Mouse (Mus musculus) intestine, embryonic 14.5 days (tissue): ENCODE data around the gene Plcg1. TPM values are rescaled to one million over a fixed set of nuclear protein-coding genes. Genes with fewer than 3 reads are reported as not detected.

Experiments
- ATAC-seq: fragments of 200-750 bp; cut with Nextera tagmentation; replicated peaks from 2 replicates; pipeline ENCODE4 v1.8.0; 2017; ENCODE audit warnings: low read depth, moderate number of reproducible peaks, moderate TSS enrichment, moderate library complexity; ENCODE audit not compliant: low FRiP score, low TSS enrichment
- DNase-seq: peaks from one replicate; pipeline ENCODE4 v3.0.0-alpha.2; 2018; ENCODE audit warnings: low spot score
- H3K27ac ChIP-seq: fragments of 300-500 bp; sonication (generic); 2 replicates; pipeline ENCODE4 v1.5.1; 2014; ENCODE audit warnings: low read depth, mild to moderate bottlenecking, control low read depth
- H3K27me3 ChIP-seq: fragments of 300-500 bp; sonication (generic); replicated peaks from 2 replicates; pipeline ENCODE4 v1.6.1; 2014; ENCODE audit warnings: low read length, control low read depth; ENCODE audit not compliant: control insufficient read depth, insufficient read depth
- H3K36me3 ChIP-seq: fragments of 300-500 bp; sonication (generic); 2 replicates; pipeline ENCODE4 v1.6.1; 2014; ENCODE audit warnings: low read length, control low read depth; ENCODE audit not compliant: control insufficient read depth, insufficient read depth
- H3K4me1 ChIP-seq: fragments of 300-500 bp; sonication (generic); replicated peaks from 2 replicates; pipeline ENCODE4 v1.6.1; 2014; ENCODE audit warnings: low read length, control low read depth, mixed read lengths; ENCODE audit not compliant: control insufficient read depth, insufficient read depth
- H3K4me2 ChIP-seq: fragments of 300-500 bp; sonication (generic); 2 replicates; pipeline ENCODE4 v1.6.1; 2014; ENCODE audit warnings: low read length
- H3K4me3 ChIP-seq: fragments of 300-500 bp; sonication (generic); 2 replicates; pipeline ENCODE4 v1.5.1; 2014; ENCODE audit warnings: low read depth, low read length, control low read depth, mixed read lengths
- H3K9ac ChIP-seq: fragments of 300-500 bp; sonication (generic); 2 replicates; pipeline ENCODE4 v1.6.1; 2014; ENCODE audit warnings: mild to moderate bottlenecking, low read length
- H3K9me3 ChIP-seq: fragments of 300-500 bp; sonication (generic); 2 replicates; pipeline ENCODE4 v1.6.1; 2016; ENCODE audit warnings: low read length, control low read depth; ENCODE audit not compliant: control insufficient read depth
- WGBS: fragments of 180-500 bp; shearing (Covaris S2); extraction: QIAGEN DNeasy Blood & Tissue Kit; methylation state at CpG from one replicate; pipeline ENCODE4 v1.1.7; 2014; 5-methylcytosine and 5-hydroxymethylcytosine counted together
- polyA plus RNA-seq: library from polyadenylated mRNA; unstranded; fragments of >200 nt; fragmentation: Nextera tagmentation; extraction: Ambion mirVana; gene quantifications from 2 replicates; pipeline ENCODE4 v1.2.1, GENCODE M21; 2014

The Plcg1 gene
- polyA plus RNA-seq, 1 experiment from 2014 or later, result 45.0 TPM

DNA sequence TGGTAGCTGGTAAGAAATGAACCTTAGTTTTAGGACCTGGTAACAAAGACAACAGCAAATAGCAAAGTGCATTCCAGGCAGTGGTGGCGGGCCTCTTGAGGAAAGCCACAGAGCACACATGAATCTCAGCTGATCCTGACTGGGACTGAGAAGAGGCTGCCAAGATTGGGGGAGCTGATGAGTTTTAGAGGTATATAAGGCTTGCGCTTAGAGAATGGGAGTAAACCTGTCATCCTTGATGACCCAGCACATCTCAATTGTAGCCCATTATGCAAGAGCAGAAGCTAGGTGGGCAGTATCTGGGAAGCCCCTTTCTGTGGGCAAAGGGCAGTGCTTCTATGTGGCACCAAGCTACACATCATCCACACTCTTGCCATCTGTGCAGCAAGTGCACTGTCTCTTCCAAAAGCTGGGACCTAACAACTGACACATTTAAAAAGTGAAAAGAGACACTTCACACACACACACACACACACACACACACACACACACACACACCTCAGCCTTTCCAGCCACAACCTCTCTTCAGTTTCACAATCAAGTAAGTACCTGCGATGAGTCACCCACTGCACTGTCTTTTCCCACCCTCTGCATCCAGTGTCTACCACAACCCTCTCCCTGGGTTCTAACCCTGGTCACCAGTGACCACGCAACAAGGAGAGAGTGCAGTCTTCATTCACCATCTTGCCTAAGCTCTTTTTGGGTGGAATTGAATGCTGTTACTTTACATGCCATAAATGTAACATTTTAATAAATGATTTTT is 7.3 kb upstream of the Plcg1 start:
- DNase-seq (peak; percentile 40), ATAC-seq (0 out of 2 replicates have a peak, but pooled peaks have one; percentile 18)
- H3K4me1 ChIP-seq, result no peaks in the 10 kb centered on the region
- H3K36me3 ChIP-seq, result peaks cover 54% of the 10 kb centered on the region
- H3K4me3 ChIP-seq, result no peak overlapping the region
- 89% methylated on average over 4 of the region's 4 CpGs for WGBS
- H3K9ac ChIP-seq, result no peak overlapping the region
- no peak overlapping the region for H3K27ac ChIP-seq
- H3K9me3 ChIP-seq, result no peaks in the 10 kb centered on the region
- no peak overlapping the region for H3K4me2 ChIP-seq
- H3K27me3 ChIP-seq, result no peaks in the 10 kb centered on the region

DNA sequence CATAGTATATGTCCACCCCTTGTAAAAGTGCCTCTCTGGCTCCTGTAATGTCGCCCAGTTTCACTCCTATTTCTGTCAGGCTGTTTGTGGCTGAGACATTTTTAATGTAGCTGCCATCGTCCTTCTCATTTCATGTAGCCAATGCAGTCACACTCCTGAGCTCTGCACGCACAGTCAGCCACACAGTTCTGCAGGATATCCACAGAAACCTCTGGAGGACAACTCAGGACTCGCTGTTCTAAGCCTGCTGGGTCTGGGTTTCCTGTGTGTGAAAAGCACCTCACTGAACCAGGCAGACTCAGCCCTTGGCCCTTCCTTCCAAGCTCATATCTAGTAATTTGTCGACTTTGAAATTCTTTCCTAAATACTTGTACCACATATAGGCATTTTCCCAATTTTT is 6.6 kb upstream of the Plcg1 start:
- Histone ChIP-seq H3K4me2 (no peak overlapping the region), H3K4me1 (no peaks in the 10 kb centered on the region), H3K9me3 (no peaks in the 10 kb centered on the region), H3K27me3 (no peaks in the 10 kb centered on the region), H3K27ac (no peak overlapping the region), H3K4me3 (no peak overlapping the region), H3K9ac (no peak overlapping the region), H3K36me3 (peaks cover 46% of the 10 kb centered on the region)
- no peak for DNase-seq
- no peak for ATAC-seq
- 87% methylated on average over 5 of the region's 5 CpGs for WGBS

DNA sequence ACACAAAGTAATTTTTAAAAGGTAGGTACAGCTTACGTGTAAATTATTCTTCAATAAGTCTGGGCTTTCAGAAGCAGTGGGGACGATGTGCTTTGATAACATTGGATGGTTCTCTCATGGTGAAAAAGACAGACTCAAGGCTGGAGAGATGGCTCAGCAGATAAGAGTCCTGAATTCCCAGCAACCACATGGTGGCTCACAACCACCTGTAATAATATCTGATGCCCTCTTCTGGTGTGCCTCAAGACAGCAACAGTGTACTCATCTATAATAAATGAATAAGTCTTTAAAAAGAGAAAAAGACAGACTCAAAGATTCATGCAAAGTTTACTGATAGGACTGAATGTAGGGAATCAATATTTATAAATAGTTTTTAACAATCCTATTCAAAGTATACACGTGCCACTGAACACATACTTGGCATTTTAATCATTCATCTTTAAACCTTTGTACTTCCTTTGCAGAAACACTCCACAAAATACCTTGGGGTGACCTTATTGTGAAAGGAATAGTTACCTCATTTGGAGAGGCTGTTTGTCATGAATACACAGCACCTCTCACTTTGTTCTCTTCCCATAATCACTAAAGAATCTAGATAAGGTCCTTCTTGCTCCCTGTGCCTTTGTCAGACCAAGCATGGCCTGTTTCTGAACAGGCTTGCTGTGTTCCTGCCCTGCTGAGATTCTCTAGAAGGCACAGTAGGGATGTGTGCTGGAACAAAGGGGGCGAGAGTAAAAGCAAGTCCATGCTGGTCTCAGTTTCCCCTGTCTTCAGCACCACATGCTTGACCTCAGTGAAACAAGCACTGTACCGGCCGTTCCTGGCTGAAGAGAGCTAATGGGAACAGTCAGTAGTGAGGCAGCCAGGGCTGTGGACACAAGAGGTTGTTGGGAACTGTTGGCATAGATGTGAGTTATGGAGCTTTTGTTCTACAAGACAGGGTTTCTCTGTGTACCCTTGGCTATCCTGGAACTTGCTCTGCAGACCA is 4.9 kb upstream of the Plcg1 start:
- ATAC-seq, result no peak
- peaks cover 9% of the 10 kb centered on the region; the same call in 1 of the 2 replicates for H3K4me1 ChIP-seq
- peak; percentile 32 for DNase-seq
- H3K36me3 ChIP-seq, result peaks cover 30% of the 10 kb centered on the region
- H3K4me2 ChIP-seq, result no peak overlapping the region
- WGBS, result 79% methylated on average over 6 of the region's 6 CpGs
- H3K27ac ChIP-seq, result no peak overlapping the region
- no peak overlapping the region for H3K9ac ChIP-seq
- no peaks in the 10 kb centered on the region for H3K9me3 ChIP-seq
- no peak overlapping the region for H3K4me3 ChIP-seq
- no peaks in the 10 kb centered on the region for H3K27me3 ChIP-seq

DNA sequence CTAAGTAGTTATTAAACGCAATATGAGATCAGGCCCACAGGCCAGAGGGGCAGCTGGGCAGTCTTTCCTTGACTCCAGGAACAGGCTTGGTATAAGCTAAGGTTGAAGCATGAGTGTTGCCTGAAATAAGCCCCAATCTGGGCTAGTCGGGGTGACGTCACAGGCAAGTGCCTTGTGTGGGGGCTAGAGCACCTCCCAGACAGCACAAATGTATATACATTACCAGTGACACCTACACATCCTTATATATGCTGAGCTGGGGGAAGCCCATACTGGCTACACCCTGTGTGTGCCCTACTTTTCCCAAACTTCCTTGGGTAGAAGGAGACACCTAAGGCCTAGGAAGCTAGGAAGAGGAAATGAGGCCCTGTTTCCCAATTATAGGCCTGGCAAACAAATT is 2.1 kb upstream of the Plcg1 start:
- 88% methylated on average over 3 of the region's 3 CpGs for WGBS
- Histone ChIP-seq H3K9ac (no peak overlapping the region), H3K27me3 (no peaks in the 10 kb centered on the region), H3K4me1 (peaks cover 25% of the 10 kb centered on the region), H3K4me3 (no peak overlapping the region), H3K4me2 (no peak overlapping the region), H3K27ac (no peak overlapping the region), H3K9me3 (no peaks in the 10 kb centered on the region), H3K36me3 (peaks cover 8% of the 10 kb centered on the region)
- ATAC-seq (no peak), DNase-seq (peak; percentile 23)

DNA sequence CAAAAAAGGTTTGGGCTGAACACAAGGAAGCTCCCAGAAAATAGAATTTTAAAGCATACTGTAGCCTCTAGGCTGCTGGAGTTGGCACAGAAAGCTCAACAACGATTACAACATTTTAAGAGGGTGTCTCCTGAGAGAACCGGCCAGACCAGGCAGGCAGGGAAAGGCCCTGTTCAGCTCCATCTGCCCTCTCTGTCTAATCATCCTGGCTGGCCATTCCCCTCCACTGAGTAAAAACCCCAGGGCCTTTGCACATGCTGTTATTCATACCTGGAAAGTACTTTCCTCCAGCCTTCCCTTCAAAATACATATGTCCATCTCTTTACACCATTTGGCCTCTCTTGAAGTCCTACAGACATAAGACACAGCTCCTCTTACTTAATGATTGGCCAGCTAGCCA is 1.7 kb upstream of the Plcg1 start:
- Histone ChIP-seq H3K27me3 (no peaks in the 10 kb centered on the region), H3K4me3 (no peak overlapping the region), H3K27ac (no peak overlapping the region), H3K4me2 (no peak overlapping the region), H3K36me3 (peaks cover 8% of the 10 kb centered on the region), H3K4me1 (peaks cover 30% of the 10 kb centered on the region), H3K9ac (no peak overlapping the region), H3K9me3 (no peaks in the 10 kb centered on the region)
- 84% methylated on average over 2 of the region's 2 CpGs for WGBS
- ATAC-seq (no peak), DNase-seq (peak; percentile 42)

DNA sequence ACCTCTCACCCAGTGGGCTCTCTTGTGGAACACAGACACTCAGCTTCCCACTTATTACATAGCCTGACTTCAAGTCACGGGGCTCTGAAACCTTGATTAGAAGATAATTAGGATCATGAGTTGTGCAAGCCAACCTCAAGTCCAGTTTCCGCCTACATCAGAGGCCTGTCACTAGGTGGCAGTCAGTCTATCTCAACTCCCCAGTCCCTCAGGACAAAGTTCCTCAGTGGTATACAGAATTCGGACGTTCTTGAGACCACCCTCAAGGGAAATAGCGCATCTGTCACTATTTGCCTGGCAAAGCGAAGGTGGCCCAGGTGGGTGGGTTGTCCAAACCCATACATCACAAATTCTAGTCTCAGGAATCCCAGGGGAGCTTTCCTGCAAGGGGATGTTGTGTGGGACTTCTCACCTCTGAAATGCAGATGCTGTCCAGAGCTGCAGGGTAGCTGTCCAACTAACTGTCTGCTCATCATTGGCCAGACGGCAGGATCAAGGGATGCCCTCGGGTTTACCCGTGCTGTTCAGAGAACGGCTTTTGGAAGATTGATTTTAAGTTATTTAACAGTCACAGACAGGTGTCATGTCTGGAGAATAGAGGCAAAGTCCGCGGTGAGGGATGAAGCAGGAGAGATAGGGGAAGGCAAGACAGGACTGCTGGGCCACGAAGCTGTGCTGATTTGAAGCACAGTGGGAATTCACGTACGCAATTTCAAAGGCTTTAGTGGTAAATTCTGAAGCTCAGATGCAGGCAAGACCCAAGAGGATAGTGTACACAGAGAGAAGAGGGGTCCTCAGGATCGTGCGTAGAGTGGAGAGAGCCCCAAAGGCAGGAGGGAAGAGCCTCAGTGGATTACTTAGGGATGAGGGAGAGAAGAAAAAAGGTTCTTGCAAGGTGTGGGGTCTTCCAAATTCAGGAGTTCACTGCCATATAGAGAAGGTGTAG is 976 bp upstream of the Plcg1 start:
- no peaks in the 10 kb centered on the region for H3K9me3 ChIP-seq
- no peak overlapping the region for H3K27ac ChIP-seq
- H3K9ac ChIP-seq, result peak overlapping the region; percentile 99; the same call in 1 of the 2 replicates
- H3K36me3 ChIP-seq, result peaks cover 15% of the 10 kb centered on the region
- H3K27me3 ChIP-seq, result no peaks in the 10 kb centered on the region
- ATAC-seq (no peak), DNase-seq (peak; percentile 62)
- peak overlapping the region; percentile 88 for H3K4me2 ChIP-seq
- H3K4me3 ChIP-seq, result peak overlapping the region; percentile 87
- peaks cover 33% of the 10 kb centered on the region for H3K4me1 ChIP-seq
- WGBS, result 19% methylated on average over 17 of the region's 17 CpGs

DNA sequence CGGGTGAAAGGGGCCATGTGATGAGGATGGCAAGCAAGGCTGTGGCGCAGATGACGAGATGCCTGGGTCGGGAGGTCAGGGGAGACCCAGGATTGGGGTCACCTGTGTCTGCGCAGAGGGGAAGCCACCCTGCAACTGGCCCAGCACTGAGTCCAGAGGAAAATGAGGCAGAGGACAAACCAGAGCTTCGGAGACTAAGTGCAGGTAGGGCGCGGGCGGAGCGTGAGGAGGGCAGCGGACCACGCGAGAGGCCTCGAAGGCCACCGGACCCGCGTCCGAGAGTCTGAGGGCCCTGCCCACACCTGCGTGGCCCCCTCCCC is 343 bp upstream of the Plcg1 start:
- no peaks in the 10 kb centered on the region for H3K9me3 ChIP-seq
- H3K4me2 ChIP-seq, result peak overlapping the region; percentile 88
- H3K27me3 ChIP-seq, result no peaks in the 10 kb centered on the region
- H3K4me3 ChIP-seq, result peak overlapping the region; percentile 87
- H3K27ac ChIP-seq, result peak overlapping the region; percentile 97; the same call in 1 of the 2 replicates
- peaks cover 16% of the 10 kb centered on the region for H3K36me3 ChIP-seq
- peaks cover 33% of the 10 kb centered on the region for H3K4me1 ChIP-seq
- peak overlapping the region; percentile 99 for H3K9ac ChIP-seq
- ATAC-seq (no peak), DNase-seq (no peak)
- WGBS, result 7% methylated on average over 19 of the region's 19 CpGs

DNA sequence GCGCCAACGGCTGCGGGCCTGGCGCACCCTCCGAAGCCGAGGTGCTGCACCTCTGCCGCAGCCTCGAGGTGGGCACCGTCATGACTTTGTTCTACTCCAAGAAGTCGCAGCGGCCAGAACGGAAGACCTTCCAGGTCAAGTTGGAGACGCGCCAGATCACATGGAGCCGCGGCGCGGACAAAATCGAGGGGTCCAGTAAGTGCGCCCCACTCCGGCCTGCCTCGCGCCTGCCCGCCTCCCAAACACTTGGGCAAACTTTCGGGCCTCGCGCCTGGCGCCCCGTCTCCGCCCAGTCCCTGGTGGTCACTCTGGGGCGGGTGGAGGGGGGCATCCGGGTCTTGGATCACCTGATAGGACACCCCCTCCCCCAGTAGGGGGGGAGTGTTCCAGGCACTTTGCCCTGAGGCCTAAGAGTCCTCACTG is 750 bp downstream of the Plcg1 start:
- H3K27ac ChIP-seq, result peak overlapping the region; percentile 97
- peak overlapping the region; percentile 99 for H3K9ac ChIP-seq
- H3K4me2 ChIP-seq, result peak overlapping the region; percentile 88
- under 1% methylated on average over 32 of the region's 32 CpGs for WGBS
- DNase-seq (no peak), ATAC-seq (peak; percentile 22)
- no peaks in the 10 kb centered on the region for H3K9me3 ChIP-seq
- H3K4me3 ChIP-seq, result peak overlapping the region; percentile 87
- no peaks in the 10 kb centered on the region for H3K27me3 ChIP-seq
- H3K4me1 ChIP-seq, result peaks cover 33% of the 10 kb centered on the region
- peaks cover 24% of the 10 kb centered on the region for H3K36me3 ChIP-seq
